Mouse (Mus musculus) frontal cortex, adult 2 months (tissue): ENCODE measurements at regions not wholly inside any gene's neighbourhood (a gene's known extent, or its start where the extent isn't known, plus 50 kb on each side); places are given as distances from the start of the nearest gene placed in this dataset.

Experiments used
- DNase-seq, 2 experiments: peaks; one replicate each; pipeline ENCODE4 v3.0.0; 2022; ENCODE audit warnings: low spot score in 1 of 2; ENCODE audit errors: extremely low spot score in 1 of 2

DNA sequence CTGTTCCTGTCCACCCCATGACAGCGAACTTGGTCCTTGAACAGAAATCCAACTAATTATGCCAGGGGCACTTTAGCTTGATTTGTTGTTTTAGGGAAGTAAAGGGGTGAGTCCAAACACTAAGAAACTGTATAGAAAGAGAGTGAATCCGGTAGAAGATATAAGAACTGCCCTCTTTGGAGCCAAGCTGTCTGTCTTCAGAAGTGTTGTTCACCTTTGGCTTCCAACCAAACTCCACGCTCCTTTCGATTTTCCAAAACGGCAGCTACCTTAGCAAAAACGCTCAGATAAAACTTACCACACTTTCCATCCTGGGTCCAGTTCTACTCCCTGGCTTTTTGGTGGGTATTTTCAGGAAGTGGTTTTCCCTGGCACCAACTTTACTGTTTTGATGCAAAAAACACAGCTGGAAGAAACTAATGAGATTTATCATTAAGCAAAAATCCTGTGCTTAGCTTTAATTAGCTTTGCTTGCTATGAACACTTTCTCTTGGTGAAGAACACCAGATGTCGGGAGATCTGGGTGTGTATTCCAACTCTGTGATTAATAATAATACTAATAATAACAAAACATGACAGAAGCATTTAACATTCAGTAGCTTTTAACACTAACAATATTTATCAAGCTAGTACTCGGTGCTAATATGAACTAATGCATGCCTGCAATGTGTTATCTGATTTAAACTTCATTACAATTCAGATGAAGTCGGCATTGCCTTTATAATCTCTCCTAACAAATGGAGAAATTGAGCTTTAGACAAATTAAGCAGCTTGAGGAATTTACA is 365.3 kb downstream of the Ets1 start:
- DNase-seq, result no peak

DNA sequence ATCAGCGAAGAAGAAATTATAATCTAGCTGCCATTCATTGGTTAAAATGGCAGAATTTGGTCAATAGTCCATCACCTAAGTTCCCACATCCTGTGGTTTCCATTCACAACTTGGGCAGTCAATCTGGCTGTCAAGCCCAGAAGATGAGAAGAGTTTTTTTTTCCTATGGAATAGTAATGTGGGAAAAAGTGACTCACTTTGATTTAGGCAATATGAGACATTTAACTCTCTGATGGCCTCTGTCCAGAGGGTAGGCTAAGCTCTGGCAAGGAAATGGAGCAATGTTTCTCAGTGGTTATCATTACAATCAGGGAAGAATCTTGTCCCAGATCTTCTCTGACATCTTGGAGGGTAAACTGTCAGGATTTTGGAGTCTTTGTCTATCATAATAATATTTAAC is 367.9 kb downstream of the Ets1 start:
- no peak for DNase-seq

- DNase-seq, result no peak
These were observed 368.5 kb downstream of the Ets1 start for GRCm38 (mm10) chr9:33004536-33004935.

GRCm38 (mm10) chr9:33007456-33008063 is 371.5 kb downstream of the Ets1 start:
- no peak for DNase-seq

- no peak for DNase-seq
These were observed 375.2 kb downstream of the Ets1 start for GRCm38 (mm10) chr9:33011241-33011640.

- no peak for DNase-seq
These were observed 399.4 kb downstream of the Ets1 start for GRCm38 (mm10) chr9:33035401-33035800.

GRCm38 (mm10) chr9:33039221-33039790 is 403.3 kb downstream of the Ets1 start:
- DNase-seq, result no peak

GRCm38 (mm10) chr9:33050789-33051188 is 414.8 kb downstream of the Ets1 start:
- DNase-seq, result no peak

GRCm38 (mm10) chr9:33060636-33061264 is 424.7 kb downstream of the Ets1 start:
- no peak for DNase-seq

GRCm38 (mm10) chr9:33062476-33062875 is 426.5 kb downstream of the Ets1 start:
- peak; percentile 8 to 43 for DNase-seq

DNA sequence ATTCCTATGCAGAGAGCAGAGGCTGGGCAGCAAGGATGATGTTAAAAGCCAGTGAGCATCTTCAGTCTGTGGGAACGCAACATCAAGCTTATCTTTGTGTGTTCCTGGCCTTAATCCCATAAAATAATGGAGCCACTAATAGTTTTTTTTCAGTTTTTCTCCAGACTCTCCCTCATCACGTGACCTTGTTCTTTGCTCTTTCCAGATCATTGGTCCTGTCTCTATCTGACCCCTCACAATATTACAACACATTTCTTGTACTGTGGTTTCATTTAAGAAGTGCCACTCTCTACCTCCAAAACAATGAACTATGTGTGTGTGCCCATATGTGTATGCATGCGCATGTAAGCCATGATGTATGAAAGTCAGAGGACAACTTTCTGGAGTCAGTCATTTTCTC is 429.3 kb downstream of the Ets1 start:
- no peak for DNase-seq

- no peak for DNase-seq
These were observed 431.5 kb downstream of the Ets1 start for GRCm38 (mm10) chr9:33067521-33067920.

GRCm38 (mm10) chr9:33070116-33070515 is 434.1 kb downstream of the Ets1 start:
- no peak for DNase-seq

- no peak for DNase-seq
These were observed 444.2 kb downstream of the Ets1 start for GRCm38 (mm10) chr9:33080271-33080670.

DNA sequence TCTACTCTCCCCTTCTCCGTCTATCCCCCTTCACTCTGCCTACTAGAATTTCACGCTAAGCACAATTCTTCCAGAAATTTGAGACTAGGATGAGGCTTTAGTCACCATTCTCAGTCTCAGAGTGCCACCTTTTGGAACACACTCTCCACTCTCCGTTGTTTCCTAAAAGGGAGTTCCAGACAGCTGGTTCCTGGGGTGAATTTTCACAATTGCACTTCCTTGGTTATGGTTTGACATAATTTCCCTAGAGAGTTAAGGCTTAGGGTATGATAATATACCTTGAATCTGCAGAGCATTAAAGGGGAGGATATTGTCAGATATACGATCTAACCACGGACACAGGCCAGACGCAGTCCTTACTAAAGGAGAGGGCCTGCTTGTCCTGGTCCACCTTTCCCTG is 444.8 kb downstream of the Ets1 start:
- DNase-seq, result peak; percentile 3 to 68

DNA sequence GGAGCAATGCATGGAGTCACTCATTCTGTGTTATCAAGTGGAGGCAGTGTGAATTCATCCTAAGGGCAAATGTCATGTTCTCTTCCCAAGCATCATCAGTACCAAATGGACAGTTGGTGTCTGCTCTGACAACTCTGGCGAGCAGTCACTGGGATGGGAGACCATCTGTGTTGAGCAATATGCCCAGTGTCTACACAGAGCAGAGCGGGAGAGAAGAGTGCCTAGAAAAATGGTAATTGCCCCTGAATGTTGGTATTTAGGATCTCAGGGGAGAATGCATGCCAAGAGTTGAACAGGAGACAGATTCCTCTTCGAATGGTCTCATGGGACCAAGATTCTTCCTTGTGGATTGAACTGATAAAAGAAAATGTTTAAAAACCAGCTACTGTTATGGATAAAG is 454.0 kb downstream of the Ets1 start:
- no peak for DNase-seq

- DNase-seq, result no peak
These were observed 455.6 kb downstream of the Ets1 start for GRCm38 (mm10) chr9:33091664-33092063.

DNA sequence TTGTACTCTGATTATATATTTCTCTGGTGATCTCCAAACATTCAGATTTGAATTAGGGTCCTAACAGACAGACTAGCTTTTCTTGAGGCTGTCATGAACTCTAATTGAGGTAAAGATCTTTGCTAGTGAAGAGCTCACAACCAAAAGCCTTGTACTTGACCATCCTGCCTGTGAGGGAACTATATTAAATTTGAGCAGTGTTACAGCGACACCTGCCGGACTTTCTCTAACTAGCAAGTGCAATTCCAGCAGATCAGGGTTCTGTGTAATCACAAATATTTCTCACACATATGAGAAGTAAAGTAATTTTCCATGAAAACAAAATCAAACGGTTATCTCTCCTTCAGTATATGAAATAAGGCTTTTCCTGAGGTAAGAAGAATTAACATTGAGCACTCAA is 459.6 kb downstream of the Ets1 start:
- DNase-seq, result peak; percentile 13 to 89

DNA sequence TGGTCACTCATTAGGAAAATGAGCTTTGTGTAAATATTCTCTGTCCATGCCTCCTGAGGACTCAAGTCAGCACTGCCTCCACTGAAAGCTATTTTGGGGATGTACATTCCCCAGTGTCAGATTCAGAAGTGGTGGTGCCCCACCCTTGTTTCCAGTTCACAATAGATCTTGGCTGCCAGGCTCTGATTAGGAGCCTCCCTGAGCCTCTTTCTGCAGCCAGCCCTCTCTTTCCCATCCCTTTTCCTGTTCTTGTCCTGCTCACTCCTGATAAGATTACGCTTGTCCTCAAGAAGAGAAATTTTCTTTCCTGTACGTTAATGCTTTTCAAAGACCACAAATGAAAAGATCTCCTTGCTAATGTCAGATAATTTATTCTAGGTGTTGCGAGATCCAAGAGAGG is 465.2 kb downstream of the Ets1 start:
- DNase-seq, result no peak

DNA sequence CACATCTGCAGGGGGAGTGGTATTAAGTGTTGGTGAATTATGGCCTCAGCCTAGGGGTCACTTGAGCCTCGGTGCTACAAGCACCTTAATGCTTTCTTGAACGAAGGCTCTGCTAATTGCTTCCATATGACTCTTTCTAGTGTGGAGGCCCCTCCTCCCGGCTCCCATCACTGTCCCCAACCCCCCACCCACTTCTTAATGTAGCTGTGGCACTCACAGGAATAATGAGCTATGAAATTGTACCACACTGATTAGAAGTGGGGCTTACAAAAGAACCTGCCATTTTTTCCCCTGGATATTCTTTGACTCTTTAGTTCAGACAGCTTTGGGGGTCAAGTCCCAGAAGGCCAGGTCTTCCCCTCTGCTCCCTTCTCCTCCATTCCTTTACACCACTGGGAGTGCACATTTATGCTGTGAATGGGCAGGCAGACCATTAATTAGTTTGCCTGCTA is 468.6 kb downstream of the Ets1 start:
- DNase-seq, result no peak

DNA sequence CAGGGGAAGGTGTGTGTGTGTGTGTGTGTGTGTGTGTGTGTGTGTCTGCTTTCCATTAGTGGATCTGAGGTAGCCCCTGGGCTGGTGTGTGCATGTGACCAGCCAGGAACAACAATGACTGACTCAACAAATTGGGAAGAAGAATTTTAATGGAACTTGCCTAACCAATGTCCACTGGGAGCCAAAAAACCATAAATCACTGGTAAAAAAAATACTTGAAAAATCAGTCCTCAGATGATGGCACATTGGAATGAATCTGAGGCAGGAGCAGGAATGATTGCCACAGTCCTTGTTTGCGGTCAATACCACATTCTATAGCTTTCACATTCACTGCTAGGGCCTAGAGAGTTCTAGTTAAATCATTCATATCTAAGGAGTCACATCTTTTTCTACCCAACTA is 487.8 kb downstream of the Ets1 start:
- DNase-seq, result no peak
